Mouse (Mus musculus): Measurements from ENCODE around the gene Ncor2. TPM values are rescaled to one million over a fixed set of nuclear protein-coding genes. Genes with fewer than 3 reads are reported as not detected.

The Ncor2 gene
- total and polyA plus RNA-seq, 3 experiments, result 5.0 to 46.8 TPM; not detected in 1

DNA sequence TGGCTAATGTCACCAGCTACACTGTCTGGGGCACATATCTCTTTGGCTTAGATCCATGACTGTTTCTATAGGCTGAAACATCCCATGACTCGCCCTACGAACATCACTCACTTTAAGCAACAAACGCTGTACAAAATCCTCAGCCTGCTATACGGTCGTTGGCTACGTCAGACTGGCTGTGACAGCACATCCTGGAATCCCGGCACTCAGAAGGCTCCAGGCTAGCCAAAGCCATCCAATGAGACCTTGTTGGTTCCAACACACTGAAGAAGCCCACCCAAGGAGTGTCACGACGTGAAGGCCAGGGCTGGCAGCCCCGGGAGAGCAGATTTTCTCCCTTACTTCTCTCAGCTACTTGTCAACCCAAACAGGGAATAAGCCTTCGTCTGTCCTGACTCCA, 82.7 kb downstream of the Ncor2 start:
- H3K4me1 ChIP-seq (ENCODE audit: control insufficient read depth in 1 of 2, insufficient read depth in 2 of 2, low read length in 2 of 2), result no peaks in the 10 kb centered on the region

DNA sequence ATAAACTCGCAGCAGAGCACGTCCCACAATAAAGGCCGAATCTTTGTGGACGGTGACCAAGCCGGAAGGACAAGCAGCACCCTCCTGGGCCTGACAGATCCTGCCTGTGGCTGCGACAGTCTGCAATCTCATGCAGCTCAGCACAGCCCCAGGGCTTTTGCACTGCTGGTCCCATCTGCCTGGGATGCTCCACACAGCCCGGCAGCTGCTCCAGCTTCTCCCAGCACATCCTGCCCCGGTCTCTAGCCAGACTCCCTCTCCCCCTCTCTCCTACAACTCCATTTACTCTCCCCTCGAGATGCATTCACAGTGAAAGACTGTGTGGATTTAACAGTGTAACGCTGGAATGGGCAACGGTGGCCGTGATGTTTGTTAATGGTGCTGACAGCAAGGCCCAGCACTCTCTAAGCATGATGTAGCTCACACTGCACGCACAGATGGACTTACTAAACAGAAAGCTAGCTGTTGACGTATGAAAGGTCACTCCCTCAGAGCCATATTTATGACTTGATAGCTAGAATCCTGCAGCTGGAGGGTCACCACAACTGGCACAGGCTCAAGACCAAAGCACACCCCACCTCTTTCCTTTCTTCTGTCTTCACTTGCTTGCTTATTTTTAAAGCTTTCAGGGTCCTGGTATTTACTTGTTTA, 83.4 kb downstream of the Ncor2 start:
- Histone ChIP-seq H3K79me2 (ENCODE audit: control insufficient read depth, insufficient read depth, low read length, poor library complexity) (no peaks in the 10 kb centered on the region), H3K27me3 (ENCODE audit: control insufficient read depth in 1 of 2, insufficient read depth in 2 of 2, low read length in 2 of 2) (no peaks in the 10 kb centered on the region), H3K36me3 (ENCODE audit: control insufficient read depth in 1 of 2, insufficient read depth in 2 of 2, low read length in 2 of 2) (peaks cover 0 to 2% of the 10 kb centered on the region in 2 experiments; a peak in 1 of 4 replicates), H3K4me3 (ENCODE audit: control insufficient read depth in 1 of 2, insufficient read depth in 1 of 2, low read depth in 2 of 2, low read length in 2 of 2) (no peak overlapping the region), H3K4me1 (ENCODE audit: control insufficient read depth in 1 of 2, insufficient read depth in 2 of 2, low read length in 2 of 2) (no peaks in the 10 kb centered on the region), H3K9ac (ENCODE audit: control insufficient read depth, low read depth, low read length, poor library complexity, severe bottlenecking) (no peak overlapping the region), H3K27ac (ENCODE audit: control insufficient read depth, low read depth, low read length) (no peak overlapping the region), H3K9me3 (replicated peaks; ENCODE audit: insufficient read depth, low read length) (no peaks in the 10 kb centered on the region)
- TF ChIP-seq ETS1 (IDR thresholded peaks at IDR 0.05; ENCODE audit: low read depth, low read length) (no peak), MAX (IDR thresholded peaks at IDR 0.05; ENCODE audit: low read length) (no peak), EP300 (IDR thresholded peaks at IDR 0.05; ENCODE audit: low read depth in 1 of 2, low read length in 2 of 2) (no peak), GABPA (IDR thresholded peaks at IDR 0.05; ENCODE audit: low read depth, low read length) (no peak), MAFK (IDR thresholded peaks at IDR 0.05; ENCODE audit: borderline replicate concordance, low read depth, low read length) (no peak), RAD21 (IDR thresholded peaks at IDR 0.05; ENCODE audit: low read depth, low read length) (no peak)
- DNase-seq (ENCODE audit: low read depth, low spot score), result no peak

More for the DNA sequence above, 82.7 kb downstream of the Ncor2 start:
- Histone ChIP-seq H3K79me2 (ENCODE audit: control insufficient read depth, insufficient read depth, low read length, poor library complexity) (no peaks in the 10 kb centered on the region), H3K36me3 (ENCODE audit: control insufficient read depth in 1 of 2, insufficient read depth in 2 of 2, low read length in 2 of 2) (peaks cover 0 to 2% of the 10 kb centered on the region in 2 experiments; a peak in 1 of 4 replicates), H3K27me3 (ENCODE audit: control insufficient read depth in 1 of 2, insufficient read depth in 2 of 2, low read length in 2 of 2) (no peaks in the 10 kb centered on the region), H3K27ac (ENCODE audit: control insufficient read depth, low read depth, low read length) (no peak overlapping the region), H3K4me3 (ENCODE audit: control insufficient read depth in 1 of 2, insufficient read depth in 1 of 2, low read depth in 2 of 2, low read length in 2 of 2) (no peak overlapping the region), H3K9ac (ENCODE audit: control insufficient read depth, low read depth, low read length, poor library complexity, severe bottlenecking) (no peak overlapping the region), H3K9me3 (replicated peaks; ENCODE audit: insufficient read depth, low read length) (no peaks in the 10 kb centered on the region)
- no peak for DNase-seq (ENCODE audit: low read depth, low spot score)
- TF ChIP-seq POLR2AphosphoS2 (IDR thresholded peaks at IDR 0.05; ENCODE audit: low read length) (no peak), GATA1 (IDR thresholded peaks at IDR 0.05; ENCODE audit: low read depth, low read length) (no peak), MAZ (IDR thresholded peaks at IDR 0.05; ENCODE audit: low read depth, low read length) (no peak), RAD21 (IDR thresholded peaks at IDR 0.05; ENCODE audit: low read depth, low read length) (no peak), UBTF (IDR thresholded peaks at IDR 0.05; ENCODE audit: borderline replicate concordance, insufficient read depth, low read depth, low read length) (no peak), TAL1 (IDR thresholded peaks at IDR 0.05; ENCODE audit: low read length) (no peak), ZC3H11A (IDR thresholded peaks at IDR 0.05; ENCODE audit: low read depth, low read length) (no peak), TCF12 (IDR thresholded peaks at IDR 0.05; ENCODE audit: low read depth, low read length) (no peak), MYC (IDR thresholded peaks at IDR 0.05; ENCODE audit: low read depth, low read length) (no peak), BHLHE40 (IDR thresholded peaks at IDR 0.05; ENCODE audit: borderline replicate concordance, low read depth, low read length) (no peak), SMC3 (IDR thresholded peaks at IDR 0.05; ENCODE audit: low read depth, low read length) (no peak), CHD2 (IDR thresholded peaks at IDR 0.05; ENCODE audit: low read length) (no peak), KAT2A (conservative IDR thresholded peaks at IDR 0.05; ENCODE audit: low read depth, low read length) (no peak), MEF2A (IDR thresholded peaks at IDR 0.05; ENCODE audit: extremely low read depth, insufficient replicate concordance, low read depth, low read length, poor library complexity, severe bottlenecking) (no peak)
